Mouse (Mus musculus): ENCODE data around the gene Socs2.
"Not testable (repeated sequence)": the region's sequence is repeated elsewhere in the genome, so short reads cannot be mapped to it uniquely, and the experiment has no call there.

The Socs2 gene

GRCm38 (mm10) chr10:95390871-95391270 is 26.1 kb downstream of the Socs2 start:
- DNase-seq = no peak

- not testable (repeated sequence) for DNase-seq
Observed at GRCm38 (mm10) chr10:95389805-95390204, 27.2 kb downstream of the Socs2 start.

GRCm38 (mm10) chr10:95388821-95389477 is 28.0 kb downstream of the Socs2 start:
- DNase-seq = no peak

DNA sequence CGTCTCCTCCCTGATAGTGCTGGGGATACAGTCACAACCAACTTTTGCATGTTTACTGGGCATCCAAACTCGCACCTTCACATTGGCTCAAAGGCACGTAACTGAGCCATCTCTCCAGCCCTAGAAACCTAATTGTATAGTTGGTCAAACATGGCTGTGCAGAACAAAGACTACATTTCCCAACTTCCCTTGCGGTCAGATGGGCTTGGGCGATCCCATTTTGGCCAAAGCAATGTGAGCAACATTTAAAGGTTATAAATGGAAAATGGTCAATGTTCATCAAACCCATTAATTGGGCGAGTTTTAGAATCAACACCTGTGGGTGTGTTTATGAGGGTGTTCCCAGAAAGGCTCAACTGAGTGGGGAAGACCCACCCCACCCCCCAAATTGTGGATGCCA is 30.5 kb downstream of the Socs2 start:
- DNase-seq = no peak

DNA sequence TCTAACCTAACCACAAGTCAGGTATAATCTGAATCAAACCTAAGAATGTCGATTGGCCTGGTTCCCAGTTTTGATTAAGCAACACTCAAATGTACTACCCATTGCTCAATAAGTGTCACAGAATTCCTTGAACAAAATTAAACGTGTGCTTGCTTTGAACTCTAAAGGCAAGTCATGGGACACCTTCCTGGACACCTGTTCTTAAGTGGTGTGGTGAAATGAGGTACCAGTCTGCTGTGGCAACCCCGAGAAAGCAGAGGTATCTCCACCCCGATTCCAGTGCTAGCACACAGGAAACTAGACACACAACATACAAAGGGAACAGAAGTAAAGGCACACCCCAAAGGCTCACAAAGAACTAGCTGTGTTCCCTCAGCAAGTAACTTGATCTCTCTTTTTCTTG is 31.2 kb downstream of the Socs2 start:
- no peak for DNase-seq

GRCm38 (mm10) chr10:95385081-95385480 is 31.9 kb downstream of the Socs2 start:
- no peak for DNase-seq

DNA sequence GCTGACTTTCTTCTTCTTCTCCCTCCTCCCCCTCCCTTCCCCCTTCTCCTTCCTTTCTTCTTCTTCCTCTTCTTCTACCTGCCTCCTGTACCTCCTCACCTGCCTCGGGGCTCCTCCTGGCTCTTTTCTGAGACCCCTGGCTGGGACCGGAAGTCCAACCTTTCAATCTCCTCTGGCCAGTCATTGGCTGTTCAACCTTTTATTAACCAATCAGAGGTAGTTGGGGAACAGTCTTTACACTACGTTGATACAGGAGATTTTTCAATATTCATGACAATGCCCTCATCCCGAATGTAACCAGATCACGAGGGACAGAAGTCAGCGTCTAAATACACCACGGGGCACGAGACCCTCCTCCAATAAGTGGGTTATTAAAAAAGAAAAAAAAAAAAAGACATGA is 32.5 kb downstream of the Socs2 start:
- no peak for DNase-seq

GRCm38 (mm10) chr10:95373340-95373739 is 43.6 kb downstream of the Socs2 start:
- no peak for DNase-seq

DNA sequence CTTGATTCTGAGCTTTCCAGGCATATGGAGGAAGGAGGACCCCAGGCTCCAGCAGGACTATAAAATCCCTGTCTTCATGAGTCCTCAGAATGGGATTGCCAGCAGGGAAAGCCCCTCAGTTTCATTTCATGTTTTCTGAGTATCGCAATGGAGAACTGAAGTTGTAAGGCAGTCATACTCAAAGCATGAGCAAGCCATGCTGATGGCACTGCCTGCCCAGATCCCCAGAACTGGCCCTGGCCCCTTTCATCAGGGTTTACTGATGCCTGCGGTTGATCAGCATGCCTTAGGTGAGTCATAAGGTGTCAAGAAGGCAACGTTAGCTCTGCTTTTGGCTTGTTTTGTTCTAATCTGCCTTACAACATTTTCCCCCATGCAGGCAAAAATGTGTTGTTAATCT is 45.0 kb downstream of the Socs2 start:
- no peak for DNase-seq

DNA sequence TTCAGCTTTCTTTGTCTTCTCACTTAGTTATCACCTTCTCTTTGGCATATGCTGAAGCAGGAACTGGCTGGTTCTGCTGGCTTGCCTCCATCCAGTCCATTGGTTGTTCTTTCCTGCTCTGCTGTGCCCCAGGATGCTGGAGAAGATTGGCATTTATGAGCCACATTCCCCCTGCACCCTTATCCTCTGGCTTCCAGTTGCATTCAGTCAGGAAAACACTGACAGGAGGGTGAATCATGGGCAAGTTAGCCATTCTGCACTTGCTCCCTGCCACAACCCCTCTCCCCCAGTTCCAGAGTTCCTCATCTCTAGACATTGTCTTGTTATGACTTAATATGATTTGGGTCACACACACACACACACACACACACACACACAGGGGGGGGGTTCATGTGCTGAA is 47.8 kb downstream of the Socs2 start:
- no peak for DNase-seq

- DNase-seq = no peak
Observed at GRCm38 (mm10) chr10:95368151-95368550, 48.8 kb downstream of the Socs2 start.

DNA sequence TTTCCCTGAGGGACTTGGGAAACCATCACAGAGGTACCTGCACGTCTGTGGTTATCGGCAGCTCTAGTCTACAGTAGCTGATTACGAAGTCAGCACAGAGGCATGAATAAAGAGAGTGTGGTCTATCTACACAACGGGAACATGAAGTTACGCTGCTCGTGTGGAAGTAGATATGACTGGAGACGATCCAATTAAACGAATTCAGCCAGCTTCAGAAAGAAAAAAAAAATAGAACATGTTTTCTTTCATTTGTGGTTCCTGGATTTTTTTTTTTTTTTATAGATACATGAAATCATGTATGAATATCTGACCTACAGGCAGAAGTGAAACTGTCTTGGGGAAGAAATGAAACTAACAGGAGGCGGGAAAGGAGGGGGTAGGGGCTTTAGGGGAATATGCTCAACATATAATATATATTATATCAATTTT is 49.3 kb downstream of the Socs2 start:
- DNase-seq = no peak

DNA sequence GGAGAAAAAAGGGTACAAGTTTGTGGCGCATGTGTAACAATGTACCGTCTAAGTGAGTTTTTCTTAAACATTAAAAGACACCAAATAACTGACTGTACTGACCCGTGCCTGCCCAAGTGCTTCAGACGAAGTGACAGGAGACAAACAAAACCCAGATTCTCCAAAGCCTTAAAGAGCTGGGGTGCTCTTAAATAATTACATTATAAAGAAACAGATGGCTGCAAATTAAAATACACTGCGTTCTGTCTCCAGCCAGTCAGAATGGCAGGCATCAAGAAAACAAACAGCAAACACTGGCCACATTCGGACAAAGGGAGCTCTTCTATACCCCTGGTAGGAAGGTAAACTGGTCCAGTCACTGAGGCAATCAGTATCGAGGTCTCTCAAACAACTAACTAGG is 49.7 kb downstream of the Socs2 start:
- no peak for DNase-seq

- no peak for DNase-seq
Observed at GRCm38 (mm10) chr10:95362326-95362725, 54.7 kb downstream of the Socs2 start.

DNA sequence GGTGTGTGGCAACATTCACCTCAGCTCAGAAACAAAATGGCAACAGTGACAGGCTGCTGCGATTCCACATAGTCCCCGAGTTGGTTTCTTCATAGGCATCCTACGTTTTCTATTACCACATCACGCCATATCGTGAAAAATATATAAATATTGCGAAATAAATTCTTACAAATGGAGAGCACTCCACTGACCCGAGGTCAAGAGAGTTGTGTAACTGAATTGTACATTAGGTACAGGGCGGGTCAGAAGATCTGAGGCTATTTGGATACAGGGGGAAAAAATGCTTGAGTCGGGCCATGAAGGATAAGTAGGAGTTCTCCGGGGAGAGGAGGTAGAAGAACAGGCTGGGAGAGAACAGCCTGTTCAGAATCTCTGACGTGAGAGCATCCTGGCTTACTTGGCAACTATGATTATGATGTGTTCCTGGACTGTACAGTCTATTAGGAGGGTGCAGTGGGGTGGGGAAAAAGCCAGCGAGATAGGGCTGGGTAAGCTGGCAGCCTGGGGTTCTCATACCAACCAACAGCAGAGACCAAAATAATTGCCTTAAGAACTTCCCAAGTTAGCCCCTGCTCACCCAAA is 55.6 kb downstream of the Socs2 start:
- DNase-seq = no peak

GRCm38 (mm10) chr10:95360048-95360447 is 56.9 kb downstream of the Socs2 start:
- no peak for DNase-seq

- no peak for DNase-seq
Observed at GRCm38 (mm10) chr10:95357721-95358120, 59.3 kb downstream of the Socs2 start.

- DNase-seq = no peak
Observed at GRCm38 (mm10) chr10:95356711-95357110, 60.3 kb downstream of the Socs2 start.

DNA sequence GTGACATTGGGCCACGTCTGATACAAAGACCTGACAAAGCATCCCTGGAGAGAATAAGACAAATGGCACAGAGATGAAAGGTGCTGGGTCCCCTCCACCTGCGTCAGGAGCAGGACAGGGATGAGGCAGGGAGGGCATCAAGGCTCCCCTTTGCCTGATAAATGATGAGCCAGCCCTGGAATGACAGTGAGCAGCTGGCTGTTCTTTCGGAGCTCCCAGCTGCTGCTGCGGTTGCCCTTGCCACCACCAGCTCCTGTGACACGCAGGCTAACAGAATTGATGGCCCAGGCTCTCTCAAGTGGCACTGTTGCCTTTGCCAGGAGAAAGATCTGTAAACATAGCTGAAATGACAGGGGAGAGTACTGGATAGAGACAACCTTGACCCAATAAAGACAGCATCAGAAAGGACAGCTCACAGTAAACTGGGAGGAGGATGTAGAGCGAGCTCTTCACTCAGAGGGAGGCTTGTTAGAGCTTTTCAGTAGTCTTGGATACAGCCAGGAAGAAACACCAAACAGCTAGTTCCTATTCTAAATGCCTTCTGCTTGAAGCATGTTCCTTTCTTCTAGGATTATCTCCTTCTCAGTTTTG is 61.2 kb downstream of the Socs2 start:
- no peak for DNase-seq

DNA sequence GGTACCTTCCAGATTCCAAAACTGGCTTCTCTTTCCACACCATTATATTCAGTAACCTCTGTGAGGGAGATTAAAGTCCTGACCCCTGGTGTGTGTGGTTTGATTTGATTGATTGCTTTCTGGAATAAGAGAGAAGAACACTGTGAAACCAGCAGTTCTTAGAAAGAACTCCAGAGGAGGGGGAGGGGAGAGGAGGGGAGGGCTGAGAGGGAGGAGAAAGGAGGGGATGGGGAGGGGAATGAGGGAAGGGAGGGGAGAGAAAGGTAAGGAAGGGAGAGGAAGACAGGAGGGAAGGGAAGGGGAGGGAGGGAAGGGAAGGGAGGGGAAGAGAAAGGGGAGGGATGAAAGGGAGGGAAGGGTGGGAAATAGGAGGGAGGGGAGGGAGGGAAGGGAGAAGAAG is 62.3 kb downstream of the Socs2 start:
- no peak for DNase-seq

- no peak for DNase-seq
Observed at GRCm38 (mm10) chr10:95354047-95354446, 62.9 kb downstream of the Socs2 start.

- no peak for DNase-seq
Observed at GRCm38 (mm10) chr10:95348457-95348856, 68.5 kb downstream of the Socs2 start.

DNA sequence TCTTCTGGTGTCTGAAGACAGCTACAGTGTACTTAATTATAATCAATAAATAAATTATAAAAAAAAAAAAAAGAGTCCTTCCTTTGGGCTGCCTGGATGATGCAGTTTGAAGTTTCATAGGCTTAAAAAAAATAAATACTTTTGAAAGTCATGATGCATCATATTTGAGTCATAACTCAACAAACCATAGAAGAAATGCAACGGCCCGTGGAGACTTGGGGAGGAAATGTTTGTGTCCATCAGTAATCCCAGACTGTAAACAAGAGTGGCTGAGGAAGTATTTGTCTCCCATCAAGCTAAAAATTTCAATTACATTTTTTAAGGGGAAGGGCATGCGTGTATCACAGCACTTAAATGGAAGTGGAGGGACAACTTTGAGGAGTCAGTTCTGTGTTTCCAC is 69.2 kb downstream of the Socs2 start:
- no peak for DNase-seq

DNA sequence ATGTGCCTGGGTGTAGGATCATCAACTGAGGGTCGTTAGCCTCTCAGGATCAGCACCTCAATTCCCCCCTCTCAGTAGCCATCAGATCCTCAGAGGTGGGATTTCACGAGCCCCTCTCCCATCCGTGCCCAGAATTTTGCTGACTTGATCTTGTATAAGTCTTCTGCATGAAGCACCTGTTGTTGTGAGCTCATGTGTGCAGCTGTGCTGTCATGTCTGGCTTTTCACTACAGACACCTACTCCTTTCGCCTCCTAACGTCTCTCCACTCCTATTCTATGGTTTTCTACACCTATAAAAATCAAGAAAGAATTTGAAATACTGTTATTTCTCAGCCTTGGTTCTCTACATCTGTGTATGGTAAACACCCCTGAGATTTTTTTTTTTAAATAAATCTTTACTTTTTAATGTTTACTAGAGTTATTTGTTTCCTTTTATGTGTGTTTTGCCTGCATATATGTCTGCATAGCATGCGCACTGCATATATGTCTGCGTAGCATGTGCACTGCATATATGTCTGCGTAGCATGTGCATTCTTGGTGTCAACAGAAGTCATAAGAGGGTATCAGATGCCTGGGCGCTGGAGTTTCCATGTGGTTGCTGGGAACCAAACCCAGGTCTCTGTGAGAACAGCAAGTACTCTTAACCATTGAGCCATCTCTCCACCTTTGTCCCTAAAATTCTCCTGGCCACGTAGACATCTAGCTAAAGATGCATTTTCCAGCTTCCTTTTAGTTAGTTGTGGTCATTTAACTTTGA is 74.0 kb downstream of the Socs2 start:
- no peak for DNase-seq
